Mouse (Mus musculus) lung, postnatal 4 days (tissue): ENCODE results near the gene Ace3.
A peak's percentile ranks its signal among the peaks of the same experiment; 100 is the strongest.
"Not testable (repeated sequence)": the region's sequence is repeated elsewhere in the genome, so short reads cannot be mapped to it uniquely, and the experiment has no call there.

ENCODE experiments used
- DNase-seq, 2 experiments: peaks; one replicate each; pipeline ENCODE4 v3.0.0; 2021

Gene Ace3

GRCm38 (mm10) chr11:105984452-105984851 is 10.0 kb upstream of the Ace3 start:
- no peak for DNase-seq

DNA sequence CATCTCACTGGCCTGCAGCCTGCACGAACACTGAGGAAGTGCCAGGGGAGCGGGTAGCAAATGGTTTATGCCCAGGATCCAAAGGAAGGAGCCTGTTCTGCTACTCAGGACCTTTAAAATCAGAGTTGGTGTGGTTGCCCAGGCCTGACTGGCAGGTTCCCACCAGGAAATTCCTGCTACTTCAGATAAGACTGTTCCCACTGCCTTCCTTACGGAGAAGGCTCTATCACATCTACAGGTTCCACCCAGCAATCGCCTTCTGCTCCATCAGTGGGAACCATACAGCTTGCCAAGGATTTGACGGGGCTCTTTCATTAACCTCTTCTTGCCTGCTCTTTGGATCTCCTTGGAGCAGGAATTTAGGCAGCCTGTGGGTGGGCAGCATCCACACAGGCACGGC is 7.0 kb upstream of the Ace3 start:
- DNase-seq = peak; percentile 66 to 78

- DNase-seq = peak; percentile 63 to 84
These were observed 5.0 kb upstream of the Ace3 start for GRCm38 (mm10) chr11:105989446-105989845.

DNA sequence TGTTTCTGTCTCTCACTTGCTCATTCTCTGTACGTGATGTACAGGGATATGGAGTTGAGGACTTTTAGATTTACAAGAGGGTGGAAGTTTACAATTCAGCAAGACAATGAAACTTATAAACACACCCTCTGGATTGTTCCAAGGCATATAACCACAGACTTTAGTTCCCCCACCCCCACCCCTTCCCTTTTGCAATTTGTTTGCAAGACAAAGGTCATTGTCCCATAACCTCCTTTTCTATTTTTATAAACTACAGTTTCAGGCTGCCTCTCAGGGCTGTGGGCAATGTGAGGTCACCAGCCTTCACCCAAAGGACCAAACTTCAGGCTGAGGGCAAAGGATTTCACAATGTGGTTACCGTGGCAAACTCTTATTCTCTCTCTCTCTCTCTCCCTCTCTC is 4.2 kb upstream of the Ace3 start:
- DNase-seq = peak; percentile 39 to 43

- DNase-seq = no peak
These were observed 5.6 kb downstream of the Ace3 start for GRCm38 (mm10) chr11:106000062-106000461.

DNA sequence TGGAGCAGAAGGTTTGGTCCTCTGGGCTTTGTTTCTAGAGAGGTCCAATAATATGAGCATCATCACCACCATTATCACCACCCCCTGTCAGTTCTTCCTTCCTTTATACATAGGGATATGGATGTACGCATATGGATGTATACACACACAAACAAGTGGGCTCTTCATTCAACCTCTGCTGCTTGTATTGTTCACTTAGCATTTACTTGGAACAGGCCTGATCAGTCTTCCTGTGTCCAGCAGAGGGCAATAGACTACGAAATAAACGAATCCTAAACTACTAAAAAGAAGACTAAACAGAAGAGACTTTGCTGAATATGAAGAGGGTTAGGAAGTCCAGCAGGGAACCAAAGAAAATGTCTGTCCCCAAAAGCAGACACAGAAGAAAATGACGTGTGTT is 7.2 kb downstream of the Ace3 start:
- DNase-seq = peak in 1 of 2 experiments; percentile 20

DNA sequence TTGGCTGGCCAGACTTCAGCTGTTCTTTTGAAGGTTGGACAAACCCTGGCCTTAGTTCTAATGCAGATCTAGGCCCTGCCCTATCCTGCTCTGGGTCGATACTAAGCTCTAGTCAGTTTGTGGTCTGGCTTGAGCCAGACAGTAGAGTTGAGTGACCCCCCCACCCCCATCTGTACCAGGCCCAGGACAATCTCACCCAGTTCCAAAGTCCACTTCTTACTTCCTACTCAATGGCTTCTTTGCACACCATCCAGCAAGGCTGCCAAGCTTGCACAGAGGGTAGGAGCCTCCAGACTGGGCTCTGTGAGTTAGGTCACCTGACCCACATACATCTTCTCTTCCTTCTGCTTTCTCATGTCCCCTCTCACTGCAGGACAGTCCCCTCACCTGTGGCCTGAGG is 10.1 kb downstream of the Ace3 start:
- no peak for DNase-seq

DNA sequence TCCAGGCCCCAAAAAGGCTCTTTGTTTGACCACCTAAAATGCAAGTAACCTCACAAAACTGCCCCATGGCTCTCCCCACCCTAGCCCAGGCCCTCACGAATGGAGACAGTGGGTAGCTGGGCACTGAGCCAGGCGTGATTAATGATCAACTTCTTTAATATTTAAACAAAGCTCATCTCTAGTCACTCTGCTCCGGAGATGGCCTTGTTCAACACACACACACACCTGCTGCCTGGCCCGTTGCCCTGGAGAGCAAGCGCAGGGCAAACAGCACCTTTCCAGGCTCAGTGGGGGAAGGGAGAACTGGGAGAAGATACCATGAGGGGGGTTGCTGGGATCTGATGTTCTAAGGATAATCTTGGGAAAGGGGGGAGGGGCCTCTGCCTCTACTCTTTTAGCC is 11.5 kb downstream of the Ace3 start:
- DNase-seq = no peak

GRCm38 (mm10) chr11:106007821-106008220 is 13.3 kb downstream of the Ace3 start, which contains the start of gene Kcnh6:
Gene Kcnh6, plus strand, starts transcription at chr11:106008124.
- DNase-seq = peak; percentile 81 to 83

GRCm38 (mm10) chr11:106012711-106013110 is 18.2 kb downstream of the Ace3 start:
- DNase-seq = no peak

DNA sequence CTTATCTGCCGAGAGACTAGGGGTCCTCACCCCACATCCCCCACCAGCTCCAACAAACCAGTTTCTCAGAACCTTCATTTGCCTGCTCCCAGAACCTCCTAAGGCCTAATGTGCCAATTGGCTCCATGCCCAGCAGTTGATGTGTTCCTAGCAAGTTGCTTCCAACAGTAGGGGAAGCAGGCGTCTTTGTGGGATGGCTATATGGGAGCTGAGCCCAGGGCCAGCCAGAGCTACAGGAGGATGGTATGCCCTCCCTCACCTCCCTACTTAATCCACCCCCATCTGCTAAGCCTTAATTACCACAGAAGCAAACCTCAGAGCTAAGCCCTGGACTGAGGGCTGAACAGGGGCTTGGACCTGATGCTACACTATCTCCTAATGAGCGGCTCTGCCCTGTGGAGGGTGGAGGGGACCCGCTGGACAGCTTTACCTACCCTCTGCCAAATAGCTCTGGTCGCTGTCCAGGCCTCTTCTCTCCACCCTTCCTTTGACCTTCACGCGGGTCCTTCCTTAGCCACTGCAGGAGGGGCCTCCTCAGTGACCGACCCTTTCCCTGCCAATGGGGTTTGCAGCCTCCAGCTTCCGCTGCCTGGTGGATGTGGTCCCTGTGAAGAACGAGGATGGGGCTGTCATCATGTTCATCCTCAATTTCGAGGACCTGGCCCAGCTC is 19.2 kb downstream of the Ace3 start:
- peak in 1 of 2 experiments; percentile 50 for DNase-seq

DNA sequence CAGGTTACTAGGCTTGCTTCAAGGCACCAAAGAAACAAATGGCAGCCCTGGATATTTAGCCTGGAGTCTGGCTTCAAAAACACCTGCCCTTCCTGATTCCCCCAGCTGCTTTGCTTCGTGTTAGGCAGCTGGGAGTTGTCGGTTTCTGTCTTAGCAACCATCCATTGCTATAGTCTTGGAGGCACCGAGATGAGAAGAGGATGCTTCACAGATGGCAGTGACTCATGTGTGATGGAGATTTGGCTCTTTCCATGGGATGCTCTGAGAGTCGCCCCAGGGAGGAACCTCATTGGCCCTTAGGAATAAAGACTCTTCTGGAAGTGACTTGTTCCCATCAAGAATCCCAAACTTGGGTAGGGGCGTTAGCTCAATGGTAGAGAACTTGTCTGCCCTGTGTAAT is 22.0 kb downstream of the Ace3 start:
- no peak for DNase-seq

GRCm38 (mm10) chr11:106020051-106020763 is 25.7 kb downstream of the Ace3 start:
- DNase-seq = peak in 1 of 2 experiments; percentile 32

GRCm38 (mm10) chr11:106025774-106026173 is 31.3 kb downstream of the Ace3 start:
- no peak for DNase-seq

- DNase-seq = peak; percentile 65 to 78
These were observed 32.1 kb downstream of the Ace3 start for GRCm38 (mm10) chr11:106026465-106027151.

DNA sequence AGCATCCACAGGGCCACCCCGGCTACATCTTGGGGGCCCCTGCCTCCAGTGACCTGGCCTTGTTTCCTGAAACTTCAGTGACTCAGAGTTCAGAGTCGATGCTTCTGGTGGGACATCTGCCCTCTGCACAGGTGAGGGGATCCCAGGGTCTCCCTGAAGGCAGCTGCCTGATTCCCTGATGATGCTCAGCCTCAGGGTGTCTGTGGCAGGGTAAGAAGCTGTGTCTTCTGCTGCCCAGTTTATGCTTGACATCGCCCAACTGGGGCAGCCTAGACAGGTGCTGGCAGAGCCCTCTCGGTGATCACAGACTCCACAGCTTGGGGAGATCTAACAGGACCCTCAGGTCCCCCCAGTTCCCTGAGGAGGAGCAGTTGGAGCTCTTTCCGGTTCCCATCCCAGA is 33.1 kb downstream of the Ace3 start:
- DNase-seq = no peak

DNA sequence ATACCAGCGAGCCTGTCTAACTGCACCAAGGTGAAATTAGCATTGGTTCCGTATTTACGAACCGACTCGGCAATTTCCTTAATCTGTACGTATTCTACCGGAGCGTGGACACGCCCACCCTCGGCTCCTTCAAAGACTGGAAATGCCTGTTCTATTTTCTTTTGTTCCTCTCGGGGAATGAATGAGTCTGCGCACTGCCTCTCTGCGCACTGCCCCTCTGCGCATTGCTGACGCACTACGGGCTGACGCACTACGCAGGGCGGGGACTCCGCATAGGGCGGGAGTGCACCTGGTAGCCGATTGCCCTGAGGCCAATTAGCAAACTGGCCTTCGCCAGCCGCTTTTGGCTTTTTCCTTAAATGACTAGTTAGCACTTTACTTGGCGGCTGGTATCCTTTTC is 37.6 kb downstream of the Ace3 start:
- DNase-seq = not testable (repeated sequence)

GRCm38 (mm10) chr11:106033491-106033919 is 39.0 kb downstream of the Ace3 start:
- peak; percentile 39 to 56 for DNase-seq

- no peak for DNase-seq
These were observed 40.5 kb downstream of the Ace3 start for GRCm38 (mm10) chr11:106034986-106035385.

- DNase-seq = peak; percentile 97 to 98
These were observed 42.3 kb downstream of the Ace3 start, which contains the start of gene Dcaf7 for GRCm38 (mm10) chr11:106036548-106037417. Gene Dcaf7, plus strand, starts transcription at chr11:106036872.

DNA sequence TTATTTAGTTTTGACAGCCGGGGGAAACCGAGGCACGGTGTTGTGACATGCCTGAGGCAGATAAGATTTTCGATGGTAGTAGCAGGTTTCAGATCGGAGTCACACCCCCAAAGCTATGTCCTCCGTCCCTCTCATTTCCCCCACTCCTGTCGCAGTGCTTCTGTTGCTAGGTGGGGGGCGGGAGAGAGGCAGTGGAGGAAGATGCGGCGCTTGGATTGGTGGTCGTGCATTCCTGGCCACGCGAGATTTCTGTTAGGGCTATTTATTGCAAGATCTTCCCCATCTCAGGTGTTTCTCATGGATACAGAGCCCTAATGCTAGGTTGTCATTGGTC is 42.9 kb downstream of the Ace3 start:
- peak; percentile 47 to 53 for DNase-seq

DNA sequence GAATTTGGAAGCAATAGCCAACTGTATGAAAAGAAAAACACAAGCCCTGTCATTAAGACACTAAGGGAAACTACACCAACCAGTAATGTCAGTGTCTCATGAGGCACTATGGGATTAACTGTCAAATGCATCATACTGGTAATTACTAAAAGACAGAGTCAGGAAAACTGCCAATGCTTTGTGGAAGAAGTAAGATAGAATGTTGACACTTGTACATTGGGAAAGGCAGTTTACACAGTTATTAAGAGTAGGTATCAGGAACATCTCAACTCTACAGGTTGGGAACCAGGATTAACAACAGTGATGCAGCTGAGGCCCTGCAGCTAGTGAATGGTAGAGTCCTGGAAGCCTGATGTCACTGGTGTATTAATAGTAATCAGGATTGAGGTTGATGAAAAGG is 49.9 kb downstream of the Ace3 start:
- DNase-seq = no peak

DNA sequence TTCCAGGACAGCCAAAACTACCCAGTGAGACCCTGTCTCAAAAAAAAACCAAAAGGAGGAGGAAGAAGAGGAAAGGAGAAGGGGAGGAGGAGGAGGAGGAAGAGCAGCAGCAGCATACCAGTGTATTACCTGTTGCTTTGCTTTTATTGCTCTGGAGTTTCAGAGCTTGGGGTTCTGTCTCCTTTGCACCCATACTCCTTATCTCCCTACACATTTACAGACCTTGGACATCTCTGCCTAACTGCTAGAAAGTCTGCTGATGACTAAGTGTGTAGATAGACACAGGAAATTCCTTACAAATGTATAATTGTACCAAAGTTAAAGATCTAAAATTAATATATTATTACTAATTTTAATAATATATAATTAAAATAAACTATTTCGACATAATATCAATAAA is 50.8 kb downstream of the Ace3 start:
- DNase-seq = no peak
